Mouse (Mus musculus) heart, embryonic 16.5 days (tissue): ENCODE results near the gene Cyp4v3. TPM values are rescaled to one million over a fixed set of nuclear protein-coding genes. Genes with fewer than 3 reads are reported as not detected.

Experiments
- ATAC-seq: fragments of 200-750 bp; cut with Nextera tagmentation; replicated peaks from 2 replicates; pipeline ENCODE4 v1.8.0; 2017; ENCODE audit warnings: moderate number of reproducible peaks; ENCODE audit not compliant: insufficient read depth, low FRiP score; ENCODE audit errors: extremely low read depth
- H3K27ac ChIP-seq: fragments of 300-500 bp; sonication (generic); 2 replicates; pipeline ENCODE4 v1.5.1; 2014; ENCODE audit warnings: mild to moderate bottlenecking, low read length, control low read depth, moderate library complexity
- H3K27me3 ChIP-seq: fragments of 300-500 bp; sonication (generic); 2 replicates; pipeline ENCODE4 v1.6.1; 2014; ENCODE audit warnings: low read length, mixed read lengths; ENCODE audit not compliant: control insufficient read depth, insufficient read depth
- H3K36me3 ChIP-seq: fragments of 300-500 bp; sonication (generic); 2 replicates; pipeline ENCODE4 v1.6.1; 2014; ENCODE audit not compliant: control insufficient read depth, insufficient read depth
- H3K4me1 ChIP-seq: fragments of 300-500 bp; sonication (generic); 2 replicates; pipeline ENCODE4 v1.6.1; 2014; ENCODE audit warnings: low read length, mixed read lengths; ENCODE audit not compliant: control insufficient read depth, insufficient read depth
- H3K4me2 ChIP-seq: fragments of 300-500 bp; sonication (generic); 2 replicates; pipeline ENCODE4 v1.6.1; 2014; ENCODE audit warnings: low read depth, mild to moderate bottlenecking, control low read depth, low read length
- H3K4me3 ChIP-seq: fragments of 300-500 bp; sonication (generic); 2 replicates; pipeline ENCODE4 v1.5.1; 2014; ENCODE audit warnings: mild to moderate bottlenecking, control low read depth, low read length
- H3K9ac ChIP-seq: fragments of 300-500 bp; sonication (generic); 2 replicates; pipeline ENCODE4 v1.6.1; 2014; ENCODE audit warnings: low read length, control low read depth
- H3K9me3 ChIP-seq: fragments of 300-500 bp; sonication (generic); replicated peaks from 2 replicates; pipeline ENCODE4 v1.6.1; 2016; ENCODE audit warnings: low read length; ENCODE audit not compliant: control insufficient read depth
- WGBS: fragments of 180-500 bp; shearing (Covaris S2); extraction: QIAGEN DNeasy Blood & Tissue Kit; methylation state at CpG from one replicate; pipeline ENCODE4 v1.1.7; 2014; 5-methylcytosine and 5-hydroxymethylcytosine counted together
- polyA plus RNA-seq: library from polyadenylated mRNA; unstranded; fragments of >200 nt; fragmentation: Nextera tagmentation; extraction: Ambion mirVana; gene quantifications from 2 replicates; pipeline ENCODE4 v1.2.1, GENCODE M21; 2015

Gene Cyp4v3
- polyA plus RNA-seq: 0.81 and 1.1 TPM in 2 replicates

- Histone ChIP-seq H3K4me3 (peak within 1 kb of the TSS; percentile 68), H3K36me3 (no peaks in the 10 kb centered on the region), H3K4me1 (peaks cover 4% of the 10 kb centered on the region; the same call in 1 of the 2 replicates), H3K27ac (no peak within 1 kb of the TSS), H3K9ac (peak within 1 kb of the TSS; percentile 69), H3K4me2 (peak within 1 kb of the TSS; percentile 79), H3K27me3 (no peaks in the 10 kb centered on the region), H3K9me3 (no peaks in the 10 kb centered on the region)
- peak; percentile 73 for ATAC-seq
- WGBS: 2% methylated on average over 44 of the region's 44 CpGs
Measured at GRCm38 (mm10) chr8:45332685-45333409, at the start of gene Cyp4v3. TSS of gene Cyp4v3 (minus strand) at chr8:45333216.

- WGBS: 8% methylated on average over 6 of the region's 6 CpGs
- no peak for ATAC-seq
- H3K9ac ChIP-seq: peak within 1 kb of the TSS; percentile 57
Measured at GRCm38 (mm10) chr8:45381963-45382347, 48.9 kb upstream of the Cyp4v3 start, which contains the start of gene Fam149a. TSS of gene Fam149a (minus strand) at chr8:45382291.

GRCm38 (mm10) chr8:45381075-45381962, 48.3 kb upstream of the Cyp4v3 start:
- H3K27ac ChIP-seq: no peak overlapping the region
- ATAC-seq: no peak; the same call in 1 of the 2 replicates

More at GRCm38 (mm10) chr8:45381963-45382347, 48.9 kb upstream of the Cyp4v3 start, which contains the start of gene Fam149a:
- Histone ChIP-seq H3K27ac (no peak within 1 kb of the TSS), H3K9me3 (no peaks in the 10 kb centered on the region), H3K27me3 (peaks cover 11% of the 10 kb centered on the region), H3K4me1 (peaks cover 12% of the 10 kb centered on the region), H3K4me2 (peak within 1 kb of the TSS; percentile 79), H3K4me3 (peak within 1 kb of the TSS; percentile 44), H3K36me3 (no peaks in the 10 kb centered on the region)

GRCm38 (mm10) chr8:45380598-45380997, 47.6 kb upstream of the Cyp4v3 start:
- H3K9ac ChIP-seq: no peak overlapping the region
- ATAC-seq: no peak
- no peak overlapping the region for H3K4me2 ChIP-seq
- H3K4me3 ChIP-seq: no peak overlapping the region
- no peaks in the 10 kb centered on the region for H3K36me3 ChIP-seq
- no peak overlapping the region for H3K27ac ChIP-seq
- peaks cover 11% of the 10 kb centered on the region for H3K27me3 ChIP-seq
- 26% methylated on average over 4 of the region's 4 CpGs for WGBS
- no peaks in the 10 kb centered on the region for H3K9me3 ChIP-seq
- H3K4me1 ChIP-seq: peaks cover 12% of the 10 kb centered on the region

More at GRCm38 (mm10) chr8:45381075-45381962, 48.3 kb upstream of the Cyp4v3 start:
- H3K9ac ChIP-seq: peak overlapping the region; percentile 57
- no peaks in the 10 kb centered on the region for H3K36me3 ChIP-seq
- peak overlapping the region; percentile 44 for H3K4me3 ChIP-seq
- H3K4me1 ChIP-seq: peaks cover 12% of the 10 kb centered on the region
- no peaks in the 10 kb centered on the region for H3K9me3 ChIP-seq
- peak overlapping the region; percentile 79 for H3K4me2 ChIP-seq
- 2% methylated on average over 38 of the region's 38 CpGs for WGBS
- peaks cover 11% of the 10 kb centered on the region for H3K27me3 ChIP-seq

- WGBS: 49% methylated on average over 3 of the region's 3 CpGs
- ATAC-seq: peak; percentile 52; the same call in 1 of the 2 replicates
- no peak overlapping the region for H3K27ac ChIP-seq
Measured at GRCm38 (mm10) chr8:45374071-45374470, 41.1 kb upstream of the Cyp4v3 start.

GRCm38 (mm10) chr8:45367154-45367553, 34.1 kb upstream of the Cyp4v3 start:
- Histone ChIP-seq H3K27me3 (no peaks in the 10 kb centered on the region), H3K27ac (no peak overlapping the region), H3K4me2 (no peak overlapping the region), H3K9ac (no peak overlapping the region), H3K9me3 (no peaks in the 10 kb centered on the region), H3K4me1 (no peaks in the 10 kb centered on the region), H3K4me3 (no peak overlapping the region), H3K36me3 (no peaks in the 10 kb centered on the region)
- ATAC-seq: no peak
- WGBS: 83% methylated on average over 1 of the region's 1 CpGs

More at GRCm38 (mm10) chr8:45374071-45374470, 41.1 kb upstream of the Cyp4v3 start:
- Histone ChIP-seq H3K4me2 (no peak overlapping the region), H3K36me3 (no peaks in the 10 kb centered on the region), H3K9ac (no peak overlapping the region), H3K4me3 (no peak overlapping the region), H3K4me1 (no peaks in the 10 kb centered on the region), H3K9me3 (no peaks in the 10 kb centered on the region), H3K27me3 (no peaks in the 10 kb centered on the region; the same call in 1 of the 2 replicates)

- no peaks in the 10 kb centered on the region for H3K9me3 ChIP-seq
- H3K27ac ChIP-seq: no peak overlapping the region
- no peak for ATAC-seq
- no peak overlapping the region for H3K4me2 ChIP-seq
- no peak overlapping the region for H3K9ac ChIP-seq
- no peaks in the 10 kb centered on the region for H3K36me3 ChIP-seq
- no peaks in the 10 kb centered on the region for H3K27me3 ChIP-seq
- 76% methylated on average over 1 of the region's 1 CpGs for WGBS
- no peak overlapping the region for H3K4me3 ChIP-seq
- H3K4me1 ChIP-seq: no peaks in the 10 kb centered on the region
Measured at GRCm38 (mm10) chr8:45363220-45363619, 30.2 kb upstream of the Cyp4v3 start.

GRCm38 (mm10) chr8:45362323-45362722, 29.3 kb upstream of the Cyp4v3 start:
- WGBS: 64% methylated on average over 6 of the region's 6 CpGs
- H3K27me3 ChIP-seq: no peaks in the 10 kb centered on the region
- H3K9me3 ChIP-seq: no peaks in the 10 kb centered on the region
- no peak overlapping the region for H3K4me2 ChIP-seq
- H3K9ac ChIP-seq: no peak overlapping the region
- H3K27ac ChIP-seq: no peak overlapping the region
- no peak for ATAC-seq
- H3K4me3 ChIP-seq: no peak overlapping the region
- H3K4me1 ChIP-seq: no peaks in the 10 kb centered on the region
- H3K36me3 ChIP-seq: no peaks in the 10 kb centered on the region
